Mouse (Mus musculus): ENCODE results near the gene Chm.
"Not testable (repeated sequence)": the region's sequence is repeated elsewhere in the genome, so short reads cannot be mapped to it uniquely, and the experiment has no call there.

Gene Chm

GRCm38 (mm10) chrX:113185230-113185985 is at the start of gene Chm:
Gene Chm (minus strand): TSS chrX:113185517.
- in situ Hi-C loops (cut with MboI, MseI), result no loop called here

GRCm38 (mm10) chrX:113193901-113194300 is 8.6 kb upstream of the Chm start:
- in situ Hi-C loops (cut with MboI, MseI), result no loop called here

GRCm38 (mm10) chrX:113184569-113185229 is 618 bp downstream of the Chm start:
- in situ Hi-C loops (cut with MboI, MseI), result no loop called here

- in situ Hi-C loops (cut with MboI, MseI), result not testable (repeated sequence)
These were observed 4.5 kb downstream of the Chm start for GRCm38 (mm10) chrX:113180856-113181255.

- in situ Hi-C loops (cut with MboI, MseI), result no loop called here
These were observed 12.6 kb downstream of the Chm start for GRCm38 (mm10) chrX:113172766-113173165.

- in situ Hi-C loops (cut with MboI, MseI), result no loop called here
These were observed 13.0 kb downstream of the Chm start for GRCm38 (mm10) chrX:113172271-113172670.

- in situ Hi-C loops (cut with MboI, MseI), result no loop called here
These were observed 25.0 kb downstream of the Chm start for GRCm38 (mm10) chrX:113160268-113160860.

GRCm38 (mm10) chrX:113084171-113084570 is 101.1 kb downstream of the Chm start:
- in situ Hi-C loops (cut with MboI, MseI), result no loop called here

- in situ Hi-C loops (cut with MboI, MseI), result no loop called here
These were observed 109.3 kb downstream of the Chm start for GRCm38 (mm10) chrX:113076053-113076452.

GRCm38 (mm10) chrX:113074823-113075222 is 110.5 kb downstream of the Chm start:
- in situ Hi-C loops (cut with MboI, MseI), result no loop called here

- in situ Hi-C loops (cut with MboI, MseI), result no loop called here
These were observed 181.7 kb downstream of the Chm start for GRCm38 (mm10) chrX:113003621-113004020.

- in situ Hi-C loops (cut with MboI, MseI), result no loop called here
These were observed 183.1 kb downstream of the Chm start for GRCm38 (mm10) chrX:113002192-113002591.
